Mouse (Mus musculus): ENCODE data around the gene Amh. TPM values are rescaled to one million over a fixed set of nuclear protein-coding genes. Genes with fewer than 3 reads are reported as not detected.
A peak's percentile ranks its signal among the peaks of the same experiment; 100 is the strongest.

Gene Amh
- 1 to 10 TPM; 1.6 to 1.9 TPM for total RNA-seq (2021)
- long read RNA-seq, experiment 1 = 0 reads
- long read RNA-seq, experiment 2, partial matches to known transcripts = 0 of 1 reads
- long read RNA-seq, experiment 2, other reads (novel, unspliced or antisense) = 1 of 1 reads

DNA sequence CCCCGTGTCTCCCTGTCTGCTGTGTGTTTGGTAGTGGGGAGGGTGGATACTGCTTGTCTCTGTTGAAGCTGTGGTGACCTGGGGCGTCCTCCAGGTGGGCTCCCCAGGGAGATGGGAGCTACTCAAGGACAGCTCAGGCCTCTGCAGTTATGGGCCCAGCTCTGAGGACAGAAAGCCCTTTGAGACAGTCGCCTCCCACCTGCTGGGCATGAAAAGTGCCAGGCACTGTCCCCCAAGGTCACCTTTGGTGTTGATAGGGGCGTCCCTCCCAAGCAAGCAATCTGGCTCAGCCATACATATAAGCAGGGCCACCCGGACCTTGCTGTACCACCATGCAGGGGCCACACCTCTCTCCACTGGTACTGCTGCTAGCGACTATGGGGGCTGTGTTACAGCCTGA lies at the start of gene Amh:
Amh (plus strand) TSS at position 328 of the 400 bp plus-strand sequence.
- intact Hi-C loops (cut with DNase I) = loop anchor here (5.0 kb wide), 1 partner anchor 72 kb away; no protein-coding TSS in a partner anchor
- no peak for DNase-seq (ENCODE audit: low spot score in 2 of 2)

DNA sequence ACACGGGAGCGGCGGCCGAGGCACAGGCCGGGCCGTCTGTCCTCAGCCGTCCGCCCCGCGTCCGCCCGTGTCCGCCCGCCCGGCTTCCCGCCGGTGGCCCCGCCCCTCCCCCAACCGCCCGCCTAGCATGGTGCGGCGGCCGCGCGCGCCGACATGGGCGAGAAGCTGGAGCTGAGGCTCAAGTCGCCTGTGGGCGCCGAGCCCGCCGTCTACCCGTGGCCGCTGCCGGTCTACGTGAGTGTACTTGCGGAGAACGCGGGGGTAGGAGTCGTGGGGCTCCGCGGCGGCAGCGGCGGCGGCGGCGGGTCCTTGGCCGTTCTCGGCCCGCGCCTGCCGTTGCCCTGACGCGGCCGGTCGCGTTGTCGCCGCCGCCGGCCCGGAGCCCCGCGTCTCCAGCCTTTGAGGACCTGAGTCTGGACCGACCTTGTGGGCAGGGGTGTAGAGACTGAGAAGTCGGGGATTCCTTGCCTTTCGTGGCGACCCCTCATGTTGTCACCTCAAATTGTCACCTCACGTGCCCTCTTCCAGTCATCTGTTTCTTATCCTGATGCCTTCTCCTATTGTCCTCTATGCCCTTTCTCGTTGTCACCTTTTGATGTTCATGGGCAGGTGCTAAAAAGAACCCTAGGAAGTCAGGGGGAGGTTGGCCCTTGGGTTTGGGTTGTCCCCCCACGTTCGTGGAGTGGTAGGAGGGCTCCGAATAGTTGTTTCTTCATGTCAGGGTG lies 49.6 kb upstream of the Amh start:
- intact Hi-C loops (cut with DNase I) = no loop called here

GRCm38 (mm10) chr10:80756099-80756498 lies 48.9 kb upstream of the Amh start:
- intact Hi-C loops (cut with DNase I) = no loop called here
- no peak for DNase-seq (ENCODE audit: low spot score in 2 of 2)

More for the DNA sequence above, 49.6 kb upstream of the Amh start:
- no peak for DNase-seq (ENCODE audit: low spot score in 2 of 2)

DNA sequence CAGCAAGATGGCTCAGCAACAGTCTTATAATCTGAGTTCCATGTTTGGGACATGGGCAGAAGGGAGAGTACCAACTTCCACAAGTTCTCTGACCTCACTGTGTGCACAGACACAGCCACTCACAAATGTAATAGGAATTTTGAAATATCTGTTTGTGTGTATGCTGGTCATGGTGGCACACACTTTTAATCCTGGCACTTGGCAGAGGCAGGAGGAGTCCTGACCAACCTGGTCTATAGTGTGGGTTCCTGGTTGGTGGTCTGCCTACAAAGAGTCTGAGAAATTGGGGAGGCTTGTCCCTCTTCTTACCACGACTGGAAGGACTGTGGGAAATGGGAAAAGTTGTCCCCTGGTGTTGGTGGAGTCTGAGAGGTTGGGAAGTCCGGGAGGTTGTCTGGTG lies 48.5 kb upstream of the Amh start:
- intact Hi-C loops (cut with DNase I) = no loop called here
- no peak for DNase-seq (ENCODE audit: low spot score in 2 of 2)

GRCm38 (mm10) chr10:80756967-80757366 lies 48.1 kb upstream of the Amh start:
- intact Hi-C loops (cut with DNase I) = no loop called here

GRCm38 (mm10) chr10:80757717-80758116 lies 47.3 kb upstream of the Amh start:
- intact Hi-C loops (cut with DNase I) = no loop called here
- peak; percentile 61 to 69 for DNase-seq (ENCODE audit: low spot score in 2 of 2)

More at GRCm38 (mm10) chr10:80756967-80757366, 48.1 kb upstream of the Amh start:
- DNase-seq (ENCODE audit: low spot score in 2 of 2) = peak; percentile 56 to 64

DNA sequence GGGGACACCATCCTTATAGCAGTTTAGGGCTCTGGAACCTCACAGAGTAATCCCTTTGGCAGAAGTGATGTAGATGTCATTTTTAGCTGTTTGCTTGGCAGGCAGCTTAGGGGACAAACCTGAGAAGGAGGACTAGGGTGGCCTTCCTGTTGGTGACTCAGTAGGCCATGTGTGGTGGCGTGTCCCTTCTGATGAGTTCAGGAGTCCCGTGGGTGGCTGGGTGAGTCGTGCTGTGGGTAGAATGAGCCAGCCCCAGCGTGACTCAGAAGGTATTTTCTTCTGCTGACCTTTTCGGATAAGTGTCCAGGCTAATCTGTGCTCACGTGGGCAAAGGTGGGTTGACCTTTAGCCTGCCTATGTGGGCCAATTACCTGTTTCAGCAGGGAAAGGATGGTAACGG lies 46.4 kb upstream of the Amh start:
- intact Hi-C loops (cut with DNase I) = no loop called here
- no peak for DNase-seq (ENCODE audit: low spot score in 2 of 2)

- no peak for DNase-seq (ENCODE audit: low spot score in 2 of 2)
- intact Hi-C loops (cut with DNase I) = no loop called here
These were observed 44.2 kb upstream of the Amh start for GRCm38 (mm10) chr10:80760596-80761524.

DNA sequence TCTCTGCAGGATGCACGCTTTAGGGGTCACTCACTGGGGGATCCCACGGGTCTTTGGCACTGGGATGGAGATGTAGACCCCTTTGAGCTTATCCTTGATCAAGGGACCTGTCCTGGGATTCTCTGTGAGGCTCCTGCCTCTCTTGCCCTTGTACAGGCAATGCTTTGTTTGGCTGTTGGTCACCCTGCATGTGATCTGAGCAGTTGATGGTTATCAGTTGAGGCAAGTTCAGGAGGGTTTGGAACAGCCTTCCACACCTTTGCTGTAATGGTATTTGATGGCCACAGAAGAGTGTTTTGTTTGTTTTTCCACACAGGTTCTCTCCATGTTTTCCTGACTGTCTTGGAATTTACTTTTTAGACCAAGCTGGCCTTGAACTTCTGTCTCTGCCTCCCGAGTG lies 43.2 kb upstream of the Amh start:
- intact Hi-C loops (cut with DNase I) = no loop called here
- DNase-seq (ENCODE audit: low spot score in 2 of 2) = no peak

- intact Hi-C loops (cut with DNase I) = no loop called here
- DNase-seq (ENCODE audit: low spot score in 2 of 2) = no peak
These were observed 41.5 kb upstream of the Amh start for GRCm38 (mm10) chr10:80763502-80763901.

DNA sequence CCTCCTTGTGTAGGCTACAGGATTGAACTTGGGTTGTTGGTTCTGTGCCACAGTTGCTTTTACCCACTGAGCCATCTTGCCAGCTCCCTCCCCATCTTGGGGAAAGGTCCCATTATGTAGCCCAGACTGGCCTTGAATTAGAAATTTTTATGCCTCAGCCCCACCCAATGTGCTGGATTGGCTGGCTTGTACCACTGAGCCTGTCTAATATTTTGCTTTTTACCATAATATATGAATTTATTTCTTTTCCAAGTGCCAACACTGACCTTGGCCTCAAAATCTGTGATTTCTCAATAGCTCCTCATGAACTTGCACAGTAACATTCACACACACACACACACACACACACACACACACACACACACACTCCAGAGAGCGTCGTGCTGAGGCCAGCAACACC lies 39.3 kb upstream of the Amh start:
- intact Hi-C loops (cut with DNase I) = no loop called here
- DNase-seq (ENCODE audit: low spot score in 2 of 2) = no peak

DNA sequence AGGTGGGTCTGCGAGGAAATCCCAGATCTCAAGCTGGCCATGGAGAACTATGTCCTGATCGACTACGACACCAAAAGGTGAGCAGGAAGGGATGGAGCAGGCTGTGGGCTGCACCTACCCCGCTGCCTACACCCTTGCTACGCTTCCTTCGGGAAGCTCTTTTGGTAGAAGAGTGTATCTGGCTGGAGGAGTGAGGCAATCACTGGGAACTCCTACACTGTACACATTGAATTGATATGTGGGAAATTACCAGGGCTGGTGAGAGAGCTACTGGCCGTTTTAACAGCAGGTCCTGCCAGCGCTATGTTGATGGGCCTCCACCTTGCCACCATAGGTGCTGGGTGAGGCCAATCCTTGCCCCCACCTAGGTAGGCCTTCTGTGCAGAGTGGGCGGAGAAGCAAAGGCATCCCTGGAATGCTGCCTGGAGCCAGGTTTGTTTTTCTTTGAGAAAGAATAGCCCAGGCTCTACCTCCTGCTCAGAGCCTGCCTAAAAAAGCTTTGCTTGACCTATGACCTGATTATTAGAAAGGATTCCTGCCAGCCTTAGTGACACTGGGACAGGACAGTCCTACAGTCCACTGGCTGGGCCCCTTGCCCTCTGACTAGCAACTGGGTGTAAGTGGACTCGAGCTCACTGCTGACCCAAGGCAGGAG lies 38.8 kb upstream of the Amh start:
- intact Hi-C loops (cut with DNase I) = no loop called here
- DNase-seq (ENCODE audit: low spot score in 2 of 2) = no peak

GRCm38 (mm10) chr10:80768365-80768764 lies 36.7 kb upstream of the Amh start:
- no peak for DNase-seq (ENCODE audit: low spot score in 2 of 2)
- intact Hi-C loops (cut with DNase I) = no loop called here

- intact Hi-C loops (cut with DNase I) = loop anchor here (2.0 kb wide), 1 partner anchor 25 kb away; no protein-coding TSS in a partner anchor
- DNase-seq (ENCODE audit: low spot score in 2 of 2) = no peak
These were observed 31.2 kb upstream of the Amh start for GRCm38 (mm10) chr10:80773816-80774215.

DNA sequence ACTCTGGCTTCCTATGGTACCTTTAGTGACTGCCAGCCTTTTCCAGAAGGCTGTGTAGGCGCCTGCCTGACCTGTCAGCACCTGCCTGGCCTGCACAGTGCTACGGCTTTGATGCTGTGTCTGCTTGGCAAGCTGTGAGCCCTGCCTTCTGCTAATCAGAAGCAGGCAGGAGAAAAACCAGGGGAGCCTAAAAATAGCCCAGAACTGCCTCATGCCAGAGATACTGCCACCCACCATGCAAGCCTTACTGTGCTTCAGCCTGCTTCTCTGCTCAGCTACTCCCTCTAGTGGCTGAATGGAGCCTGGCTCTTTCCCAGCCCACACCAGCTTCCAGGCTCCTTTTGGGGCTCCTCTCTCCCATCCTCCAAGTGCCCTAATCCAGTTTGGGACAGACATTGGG lies 30.5 kb upstream of the Amh start:
- peak; percentile 92 to 97 for DNase-seq (ENCODE audit: low spot score in 2 of 2)
- intact Hi-C loops (cut with DNase I) = loop anchor here (2.0 kb wide), 1 partner anchor 26 kb away; no protein-coding TSS in a partner anchor

- no peak for DNase-seq (ENCODE audit: low spot score in 2 of 2)
- intact Hi-C loops (cut with DNase I) = loop anchor here (2.0 kb wide), 1 partner anchor 26 kb away; no protein-coding TSS in a partner anchor
These were observed 30.1 kb upstream of the Amh start for GRCm38 (mm10) chr10:80774981-80775380.

DNA sequence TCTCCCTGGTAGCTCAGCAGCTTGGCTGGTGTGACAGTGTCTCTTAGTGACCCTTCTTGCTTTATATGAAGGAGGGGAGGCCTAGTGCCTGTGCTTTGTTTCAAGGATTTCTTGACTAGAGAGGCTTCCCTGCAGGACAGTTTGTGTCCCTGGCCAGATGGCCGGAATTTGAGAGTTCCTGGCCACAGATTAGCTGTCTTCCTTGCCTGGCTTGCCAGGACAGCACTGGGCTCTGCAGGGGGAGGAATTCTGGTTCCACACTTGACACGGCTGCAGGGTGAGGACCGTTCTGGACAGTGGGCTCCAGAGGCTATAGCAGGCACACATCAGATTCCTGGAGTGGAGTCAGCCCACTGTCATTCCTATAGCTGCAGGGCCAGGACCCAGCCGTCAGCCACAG lies 29.3 kb upstream of the Amh start:
- intact Hi-C loops (cut with DNase I) = loop anchor here (2.0 kb wide), 1 partner anchor 27 kb away; no protein-coding TSS in a partner anchor
- no peak for DNase-seq (ENCODE audit: low spot score in 2 of 2)

DNA sequence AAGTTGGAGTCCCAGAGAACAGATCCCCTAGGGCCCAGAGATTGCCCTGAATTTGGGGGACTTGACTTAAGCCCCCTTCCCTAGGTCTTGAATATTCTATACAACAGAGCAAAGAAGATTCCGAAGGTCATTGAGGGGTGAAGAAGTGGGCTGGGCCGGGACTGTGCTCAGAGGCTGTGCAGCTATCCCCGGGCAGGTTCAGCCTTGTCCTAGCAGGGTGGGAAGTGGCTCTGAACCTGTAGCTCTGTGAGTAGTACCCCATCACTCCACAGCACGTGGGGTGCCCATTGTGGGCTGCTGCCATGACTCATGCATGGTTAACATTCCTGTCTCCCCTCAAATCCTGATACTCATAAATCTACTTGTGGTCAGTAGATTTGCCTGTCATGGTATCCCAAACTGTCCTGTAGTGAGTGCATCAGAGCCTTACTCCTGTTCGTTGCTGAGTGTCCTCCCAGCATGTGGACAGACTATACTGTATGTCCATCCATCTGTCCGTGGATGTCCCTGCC lies 28.6 kb upstream of the Amh start:
- no peak for DNase-seq (ENCODE audit: low spot score in 2 of 2)
- intact Hi-C loops (cut with DNase I) = no loop called here

DNA sequence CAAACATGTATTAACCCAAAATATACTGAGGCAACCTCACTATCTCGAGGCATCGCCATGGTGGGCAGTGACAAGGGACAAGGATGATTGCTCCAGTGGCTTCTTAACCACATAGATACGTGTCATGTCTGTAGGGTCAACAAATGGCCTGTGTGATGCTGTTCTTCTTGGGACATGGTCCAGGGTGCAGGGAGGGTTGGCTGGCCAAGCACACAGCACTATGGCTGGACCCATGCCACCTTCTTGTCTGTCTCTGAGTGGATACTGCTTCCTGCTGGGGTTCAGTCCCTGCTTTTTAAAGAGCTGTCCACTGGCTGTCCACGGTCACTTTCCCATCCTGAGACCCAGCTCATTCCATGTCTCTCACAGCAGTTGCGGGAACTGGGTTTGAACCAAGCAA lies 27.9 kb upstream of the Amh start:
- DNase-seq (ENCODE audit: low spot score in 2 of 2) = no peak
- intact Hi-C loops (cut with DNase I) = no loop called here

Measured in left cerebral cortex, postnatal 14 days (tissue).